Mouse (Mus musculus) layer of hippocampus, adult 9-10 months (tissue): ENCODE measurements at regions not wholly inside any gene's neighbourhood (a gene's known extent, or its start where the extent isn't known, plus 50 kb on each side); places are given as distances from the start of the nearest gene placed in this dataset.

Source experiments
- DNase-seq: peaks from one replicate; pipeline ENCODE4 v3.0.0; 2022; ENCODE audit warnings: low spot score

- DNase-seq: no peak
These were observed 50.8 kb upstream of the Rpl10-ps3 start for GRCm38 (mm10) chr9:50395543-50395942.

- no peak for DNase-seq
These were observed 51.3 kb upstream of the Rpl10-ps3 start for GRCm38 (mm10) chr9:50396051-50396450.

DNA sequence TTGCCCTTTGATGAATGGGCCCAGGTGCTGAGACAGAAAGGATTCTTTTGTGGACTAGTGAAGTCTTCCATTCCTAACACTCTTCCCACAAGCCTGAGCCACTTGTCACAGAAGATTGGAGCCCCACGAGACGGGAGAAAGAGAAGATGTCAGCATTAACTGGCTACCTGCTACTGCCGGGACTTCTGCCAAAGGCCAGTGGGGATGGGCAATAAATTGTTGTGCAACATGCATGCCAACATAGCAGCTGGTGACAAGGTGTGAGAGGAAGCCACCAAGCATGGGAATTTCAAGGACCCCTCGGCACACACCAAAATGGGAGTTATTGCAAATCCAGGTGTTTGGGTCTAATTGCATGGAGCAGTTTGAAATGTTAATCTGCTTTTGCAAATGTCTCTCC, 63.6 kb upstream of the Rpl10-ps3 start:
- no peak for DNase-seq

DNA sequence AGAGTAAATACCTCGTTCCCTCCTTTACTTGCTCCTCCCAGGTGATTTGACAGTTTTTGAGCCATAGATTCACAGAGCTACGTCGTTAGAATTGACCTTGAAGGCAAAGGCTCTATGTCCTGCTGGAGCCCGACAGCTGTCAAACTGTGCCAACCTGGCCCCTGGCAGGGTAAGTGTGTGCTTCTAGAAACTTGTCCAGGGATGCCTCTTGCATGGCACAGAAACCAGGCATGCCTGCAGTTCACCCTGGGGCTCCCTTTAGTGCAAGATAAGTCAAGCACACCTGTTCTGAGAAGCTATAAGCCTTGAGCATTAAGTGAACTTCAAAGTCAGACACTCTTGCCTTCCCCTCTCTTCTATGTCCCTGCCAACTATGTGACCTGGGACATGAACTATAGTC, 64.1 kb upstream of the Rpl10-ps3 start:
- DNase-seq: no peak

GRCm38 (mm10) chr9:50412986-50413385, 68.2 kb upstream of the Rpl10-ps3 start:
- no peak for DNase-seq

GRCm38 (mm10) chr9:50413514-50414335, 69.0 kb upstream of the Rpl10-ps3 start:
- no peak for DNase-seq

GRCm38 (mm10) chr9:50414796-50415340, 70.1 kb upstream of the Rpl10-ps3 start:
- no peak for DNase-seq

DNA sequence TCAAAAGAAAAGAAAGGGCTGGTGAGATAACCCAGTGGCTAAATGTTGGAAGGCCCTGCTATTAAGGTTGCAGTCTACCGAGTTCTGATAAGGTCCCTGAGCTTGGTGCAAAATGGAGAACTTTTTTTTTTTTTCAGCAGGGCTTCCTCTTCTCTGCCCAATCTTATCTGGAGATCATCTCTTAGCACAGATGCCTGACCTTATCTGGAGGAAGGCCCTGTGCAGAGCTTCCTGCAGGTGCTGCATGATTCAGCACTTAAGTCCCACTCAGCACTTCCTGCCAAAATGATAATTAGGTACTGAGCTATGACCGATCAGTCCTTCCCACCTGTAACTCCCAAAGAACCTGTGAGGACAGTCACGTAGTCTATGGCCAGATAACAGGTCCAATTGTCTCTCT, 71.9 kb upstream of the Rpl10-ps3 start:
- no peak for DNase-seq

- no peak for DNase-seq
These were observed 73.3 kb upstream of the Plet1 start for GRCm38 (mm10) chr9:50421061-50421460.

- no peak for DNase-seq
These were observed 72.6 kb upstream of the Plet1 start for GRCm38 (mm10) chr9:50421572-50422285.

DNA sequence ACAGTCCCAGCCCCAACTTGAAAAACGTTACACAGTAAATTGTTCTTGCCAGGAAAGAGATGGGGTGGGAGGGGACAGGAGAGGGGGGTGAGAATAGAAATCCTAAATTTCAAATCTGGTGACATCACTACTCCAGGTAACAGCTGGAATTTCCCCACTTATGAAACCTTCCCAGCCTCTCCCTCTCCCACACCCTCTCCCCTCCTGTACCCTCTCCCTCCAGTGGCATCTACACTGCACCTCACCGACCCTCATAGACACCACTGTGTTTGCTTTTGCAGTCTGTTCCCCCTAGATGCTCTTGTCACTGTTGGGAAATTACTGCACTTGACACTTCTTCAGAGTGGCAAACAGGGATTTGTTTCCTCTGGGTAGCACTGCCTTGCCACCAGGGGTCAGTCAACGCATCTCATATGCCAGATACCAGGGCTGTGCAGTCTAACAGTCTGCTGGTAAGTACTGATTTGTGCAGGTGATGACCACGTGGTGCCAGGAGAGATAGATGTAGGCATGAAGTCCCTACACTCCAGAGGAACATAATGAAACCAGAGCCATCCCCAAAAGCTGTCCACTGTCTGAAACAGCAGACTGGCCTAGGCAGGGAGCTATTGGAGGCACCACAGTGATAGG, 68.3 kb upstream of the Plet1 start:
- no peak for DNase-seq

- DNase-seq: no peak
These were observed 64.2 kb upstream of the Plet1 start for GRCm38 (mm10) chr9:50430147-50430546.

DNA sequence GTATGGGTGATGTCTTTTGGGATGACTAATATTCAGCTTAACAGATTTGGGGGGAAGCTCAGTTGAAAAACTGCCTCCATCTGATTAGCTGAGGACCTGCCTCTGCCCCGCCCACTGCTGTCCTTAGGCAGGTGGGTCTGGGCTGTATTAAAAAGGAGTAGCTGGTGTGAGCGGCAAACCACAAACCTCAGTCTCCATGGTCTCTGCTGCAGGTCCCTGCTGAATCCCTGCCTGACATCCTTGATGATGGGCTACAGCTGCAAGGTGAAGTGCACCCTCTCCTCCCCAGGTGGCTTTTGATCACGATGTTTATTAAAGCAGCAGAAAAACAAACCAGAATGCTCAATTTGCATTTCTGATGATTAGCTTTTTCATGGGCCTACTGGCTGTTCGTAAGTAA, 60.8 kb upstream of the Plet1 start:
- DNase-seq: no peak

- DNase-seq: no peak
These were observed 60.3 kb upstream of the Plet1 start for GRCm38 (mm10) chr9:50433978-50434377.

DNA sequence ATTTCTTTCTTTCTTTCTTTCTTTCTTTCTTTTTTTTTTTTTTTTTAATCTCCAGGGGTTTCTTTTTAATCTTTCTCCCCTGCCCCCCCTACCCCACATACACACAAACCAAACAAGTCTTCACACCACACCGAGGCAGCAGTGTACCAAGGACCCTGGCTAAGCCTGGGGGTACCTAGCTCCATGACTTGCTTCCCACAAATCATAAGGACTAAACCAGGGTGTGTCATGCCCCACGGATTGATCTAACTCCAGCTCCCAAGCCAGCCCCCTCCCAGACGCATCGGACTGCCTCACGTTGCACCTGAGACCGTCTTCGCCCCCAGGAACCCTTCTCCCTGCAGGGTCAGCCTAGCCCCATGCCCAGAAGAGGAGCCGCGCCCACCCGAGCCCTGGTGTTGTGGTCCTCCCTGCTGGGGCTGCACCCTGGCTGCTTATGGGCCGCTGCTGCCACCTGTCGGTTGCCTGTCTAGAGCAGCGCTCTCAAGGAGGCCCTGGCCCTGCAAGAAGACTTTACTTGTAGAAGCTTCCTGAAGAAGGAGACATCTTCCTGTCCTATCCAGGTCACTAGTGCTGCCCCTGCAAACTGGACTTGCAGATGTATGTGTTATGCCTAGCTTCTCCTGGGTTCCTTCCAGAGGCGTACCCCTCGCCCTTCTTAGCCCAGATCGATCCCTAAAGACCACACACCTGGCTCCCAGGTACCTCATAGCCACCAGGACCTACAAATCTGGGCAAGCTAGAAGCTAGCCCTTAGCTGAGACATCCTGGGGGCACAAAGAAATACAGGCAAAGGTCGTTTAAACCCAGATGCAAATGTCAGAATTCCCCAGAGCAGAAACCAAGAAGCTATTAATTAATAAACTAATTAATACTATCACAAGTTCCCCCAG, 56.2 kb upstream of the Plet1 start:
- DNase-seq: peak; percentile 57

DNA sequence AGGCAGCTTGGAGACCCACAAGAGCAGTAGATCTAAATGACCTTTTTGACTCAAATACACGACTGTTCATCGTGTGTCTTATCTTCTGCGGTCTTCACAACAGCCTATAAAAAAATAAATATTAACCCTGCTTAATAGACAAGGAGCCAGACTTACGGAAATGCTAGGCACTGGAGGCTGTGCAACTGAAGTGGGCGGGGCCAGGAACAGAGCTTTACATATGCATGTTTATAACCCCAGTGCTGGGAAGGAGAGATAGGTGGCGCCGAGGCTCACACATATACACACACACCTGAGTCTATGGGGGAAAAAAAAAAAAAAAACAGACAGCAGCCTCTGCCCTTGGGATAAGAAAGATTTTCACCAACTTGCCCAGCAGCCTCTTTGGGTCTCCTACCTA, 55.6 kb upstream of the Plet1 start:
- DNase-seq: no peak

- DNase-seq: no peak
These were observed 54.1 kb upstream of the Plet1 start for GRCm38 (mm10) chr9:50440222-50440621.

- DNase-seq: no peak
These were observed 53.6 kb upstream of the Plet1 start for GRCm38 (mm10) chr9:50440689-50441088.

GRCm38 (mm10) chr9:50443708-50444463, 50.4 kb upstream of the Plet1 start:
- DNase-seq: peak; percentile 46
